Mouse (Mus musculus) neural tube, embryonic 15.5 days (tissue): Measurements from ENCODE around the gene Olfr49. TPM values are rescaled to one million over a fixed set of nuclear protein-coding genes. Genes with fewer than 3 reads are reported as not detected.

Experiments used
- ATAC-seq: fragments of 200-750 bp; cut with Nextera tagmentation; 2 replicates; pipeline ENCODE4 v1.8.0; 2017; ENCODE audit warnings: mild to moderate bottlenecking, moderate TSS enrichment, moderate library complexity; ENCODE audit not compliant: low FRiP score
- H3K27ac ChIP-seq: fragments of 300-500 bp; sonication (generic); replicated peaks from 2 replicates; pipeline ENCODE4 v1.5.1; 2015; ENCODE audit warnings: mild to moderate bottlenecking, inconsistent platforms
- H3K27me3 ChIP-seq: fragments of 300-500 bp; sonication (generic); replicated peaks from 2 replicates; pipeline ENCODE4 v1.6.1; 2015; ENCODE audit warnings: inconsistent platforms
- H3K36me3 ChIP-seq: fragments of 300-500 bp; sonication (generic); 2 replicates; pipeline ENCODE4 v1.6.1; 2015; ENCODE audit warnings: inconsistent platforms
- H3K4me1 ChIP-seq: fragments of 300-500 bp; sonication (generic); 2 replicates; pipeline ENCODE4 v1.6.1; 2015; ENCODE audit warnings: inconsistent platforms
- H3K4me2 ChIP-seq: fragments of 300-500 bp; sonication (generic); 2 replicates; pipeline ENCODE4 v1.6.1; 2015; ENCODE audit warnings: inconsistent platforms, mild to moderate bottlenecking, moderate library complexity
- H3K4me3 ChIP-seq: fragments of 300-500 bp; sonication (generic); replicated peaks from 2 replicates; pipeline ENCODE4 v1.5.1; 2015; ENCODE audit warnings: mild to moderate bottlenecking, inconsistent platforms
- H3K9ac ChIP-seq: fragments of 300-500 bp; sonication (generic); replicated peaks from 2 replicates; pipeline ENCODE4 v1.6.1; 2015; ENCODE audit warnings: mild to moderate bottlenecking, inconsistent platforms
- H3K9me3 ChIP-seq: fragments of 300-500 bp; sonication (generic); replicated peaks from 2 replicates; pipeline ENCODE4 v1.6.1; 2016; ENCODE audit warnings: inconsistent platforms
- WGBS: fragments of 180-500 bp; shearing (Covaris S2); methylation state at CpG from one replicate; pipeline ENCODE4 v1.1.7; 2015; ENCODE audit warnings: mixed read lengths; 5-methylcytosine and 5-hydroxymethylcytosine counted together
- polyA plus RNA-seq: library from polyadenylated mRNA; unstranded; fragments of >200 nt; fragmentation: Nextera tagmentation; extraction: Ambion mirVana; gene quantifications from 2 replicates; pipeline ENCODE4 v1.2.1, GENCODE M21; 2015

Gene Olfr49
- polyA plus RNA-seq, 1 experiment from 2014 or later, result not detected

DNA sequence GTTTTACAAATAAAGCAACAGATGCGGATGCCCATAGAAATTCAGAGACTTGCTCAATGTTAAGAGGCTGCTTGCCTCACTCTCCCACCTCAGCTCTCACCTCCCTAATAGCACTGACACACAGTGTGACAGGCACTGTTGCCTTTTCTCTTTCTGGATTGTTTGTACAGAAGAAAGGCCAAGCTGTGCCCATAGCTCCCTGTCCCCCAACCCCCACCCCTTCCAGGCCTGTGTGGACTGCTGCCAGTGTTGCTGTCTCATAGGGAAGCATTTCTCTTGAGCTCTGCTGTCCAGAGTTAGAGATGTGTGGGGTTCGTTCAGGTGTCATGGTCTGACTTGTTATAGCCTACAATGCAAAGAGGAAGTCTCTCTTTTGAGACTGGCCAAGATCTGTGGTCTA, 24.5 kb downstream of the Olfr49 start:
- peak overlapping the region; percentile 62 for H3K4me3 ChIP-seq
- H3K9me3 ChIP-seq, result no peaks in the 10 kb centered on the region
- peaks cover 16% of the 10 kb centered on the region for H3K36me3 ChIP-seq
- no peak overlapping the region for H3K9ac ChIP-seq
- peak overlapping the region; percentile 85 for H3K4me2 ChIP-seq
- no peaks in the 10 kb centered on the region for H3K27me3 ChIP-seq
- H3K4me1 ChIP-seq, result peaks cover 20% of the 10 kb centered on the region
- no peak for ATAC-seq
- 63% methylated on average over 2 of the region's 2 CpGs for WGBS
- H3K27ac ChIP-seq, result no peak overlapping the region

DNA sequence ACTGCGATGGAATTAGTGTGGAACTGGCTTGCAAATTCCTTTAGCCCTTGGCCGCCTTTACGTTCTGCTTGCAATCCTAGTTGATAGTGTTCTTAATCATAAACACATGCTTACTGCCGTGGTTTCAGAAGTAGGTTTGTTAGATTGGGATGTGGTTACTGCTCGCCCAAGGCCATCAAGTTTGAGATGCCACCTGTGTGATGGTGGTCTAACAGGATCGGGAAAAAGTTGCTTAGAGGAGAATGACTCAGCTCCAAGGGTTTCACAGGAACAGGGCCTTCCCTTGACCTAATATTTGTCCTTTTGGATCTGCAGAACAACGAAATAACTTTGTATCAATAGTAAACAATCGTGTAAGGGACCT, 25.0 kb downstream of the Olfr49 start:
- Histone ChIP-seq H3K9me3 (no peaks in the 10 kb centered on the region), H3K27me3 (no peaks in the 10 kb centered on the region), H3K36me3 (peaks cover 16% of the 10 kb centered on the region), H3K4me3 (peak overlapping the region; percentile 62), H3K9ac (peak overlapping the region; percentile 66), H3K4me2 (peak overlapping the region; percentile 85), H3K27ac (peak overlapping the region; percentile 75), H3K4me1 (peaks cover 24% of the 10 kb centered on the region)
- ATAC-seq, result no peak
- WGBS, result 23% methylated on average over 8 of the region's 8 CpGs

- peak; percentile 92 for ATAC-seq
- peaks cover 14% of the 10 kb centered on the region for H3K36me3 ChIP-seq
- H3K4me2 ChIP-seq, result peak overlapping the region; percentile 85
- H3K27me3 ChIP-seq, result no peaks in the 10 kb centered on the region
- no peaks in the 10 kb centered on the region for H3K9me3 ChIP-seq
- H3K4me3 ChIP-seq, result peak overlapping the region; percentile 62
- WGBS, result under 1% methylated on average over 35 of the region's 35 CpGs
- H3K9ac ChIP-seq, result peak overlapping the region; percentile 66
- peak overlapping the region; percentile 75 for H3K27ac ChIP-seq
- H3K4me1 ChIP-seq, result peaks cover 30% of the 10 kb centered on the region
These were observed 25.6 kb downstream of the Olfr49 start for GRCm38 (mm10) chr14:54259003-54259721.

GRCm38 (mm10) chr14:54258131-54258670, 26.5 kb downstream of the Olfr49 start:
- Histone ChIP-seq H3K9ac (no peak overlapping the region), H3K36me3 (peaks cover 8% of the 10 kb centered on the region; the same call in 1 of the 2 replicates), H3K27me3 (no peaks in the 10 kb centered on the region), H3K27ac (no peak overlapping the region), H3K4me3 (no peak overlapping the region; the same call in 1 of the 2 replicates), H3K9me3 (no peaks in the 10 kb centered on the region), H3K4me1 (peaks cover 33% of the 10 kb centered on the region), H3K4me2 (peak overlapping the region; percentile 85)
- ATAC-seq, result no peak
- WGBS, result 71% methylated on average over 7 of the region's 7 CpGs

GRCm38 (mm10) chr14:54254670-54255202, 30.0 kb downstream of the Olfr49 start:
- no peaks in the 10 kb centered on the region for H3K9me3 ChIP-seq
- no peaks in the 10 kb centered on the region for H3K27me3 ChIP-seq
- H3K36me3 ChIP-seq, result no peaks in the 10 kb centered on the region
- no peak overlapping the region for H3K27ac ChIP-seq
- H3K9ac ChIP-seq, result peak overlapping the region; percentile 77
- ATAC-seq, result no peak
- peak overlapping the region; percentile 79 for H3K4me3 ChIP-seq
- peak overlapping the region; percentile 66 for H3K4me2 ChIP-seq
- peaks cover 56% of the 10 kb centered on the region for H3K4me1 ChIP-seq
- WGBS, result 72% methylated on average over 12 of the region's 12 CpGs

GRCm38 (mm10) chr14:54253741-54254291, 30.9 kb downstream of the Olfr49 start, which contains the start of the genes Dad1 and Abhd4:
TSS of gene Dad1 (minus strand) at chr14:54254104.
TSS of gene Abhd4 (plus strand) at chr14:54254188.
- no peaks in the 10 kb centered on the region for H3K27me3 ChIP-seq
- peak within 1 kb of the TSS; percentile 66 for H3K4me2 ChIP-seq
- H3K9ac ChIP-seq, result peak within 1 kb of the TSS; percentile 77
- no peaks in the 10 kb centered on the region for H3K9me3 ChIP-seq
- peak within 1 kb of the TSS; percentile 79 for H3K4me3 ChIP-seq
- under 1% methylated on average over 39 of the region's 39 CpGs for WGBS
- ATAC-seq, result peak; percentile 99
- H3K4me1 ChIP-seq, result peaks cover 59% of the 10 kb centered on the region
- peak within 1 kb of the TSS; percentile 88 for H3K27ac ChIP-seq
- no peaks in the 10 kb centered on the region for H3K36me3 ChIP-seq

GRCm38 (mm10) chr14:54250122-54250521, 34.6 kb downstream of the Olfr49 start:
- Histone ChIP-seq H3K27me3 (no peaks in the 10 kb centered on the region), H3K9ac (no peak overlapping the region), H3K27ac (no peak overlapping the region), H3K4me3 (no peak overlapping the region), H3K9me3 (no peaks in the 10 kb centered on the region), H3K4me1 (peaks cover 64% of the 10 kb centered on the region), H3K4me2 (peak overlapping the region; percentile 23), H3K36me3 (peaks cover 12% of the 10 kb centered on the region)
- ATAC-seq, result no peak
- 28% methylated on average over 4 of the region's 4 CpGs for WGBS

GRCm38 (mm10) chr14:54249326-54249725, 35.4 kb downstream of the Olfr49 start:
- Histone ChIP-seq H3K4me1 (peaks cover 57% of the 10 kb centered on the region), H3K9ac (no peak overlapping the region), H3K4me3 (no peak overlapping the region), H3K4me2 (0 out of 2 replicates have a peak overlapping the region, but pooled peaks have one; percentile 9), H3K27me3 (no peaks in the 10 kb centered on the region), H3K36me3 (peaks cover 12% of the 10 kb centered on the region), H3K27ac (no peak overlapping the region), H3K9me3 (no peaks in the 10 kb centered on the region)
- ATAC-seq, result no peak
- WGBS, result 52% methylated on average over 9 of the region's 9 CpGs

GRCm38 (mm10) chr14:54246232-54246631, 38.5 kb downstream of the Olfr49 start:
- peaks cover 43% of the 10 kb centered on the region for H3K4me1 ChIP-seq
- peaks cover 27% of the 10 kb centered on the region for H3K36me3 ChIP-seq
- no peaks in the 10 kb centered on the region for H3K27me3 ChIP-seq
- no peak overlapping the region for H3K27ac ChIP-seq
- H3K9ac ChIP-seq, result no peak overlapping the region
- 89% methylated on average over 3 of the region's 3 CpGs for WGBS
- no peak for ATAC-seq
- H3K4me3 ChIP-seq, result no peak overlapping the region
- H3K9me3 ChIP-seq, result no peaks in the 10 kb centered on the region
- H3K4me2 ChIP-seq, result no peak overlapping the region

GRCm38 (mm10) chr14:54244183-54244582, 40.6 kb downstream of the Olfr49 start:
- peak; percentile 69; the same call in 1 of the 2 replicates for ATAC-seq
- 18% methylated on average over 3 of the region's 3 CpGs for WGBS
- Histone ChIP-seq H3K9ac (no peak overlapping the region), H3K27ac (peak overlapping the region; percentile 45), H3K9me3 (no peaks in the 10 kb centered on the region), H3K4me1 (peaks cover 23% of the 10 kb centered on the region), H3K27me3 (no peaks in the 10 kb centered on the region), H3K36me3 (peaks cover 34% of the 10 kb centered on the region), H3K4me2 (no peak overlapping the region), H3K4me3 (no peak overlapping the region)

DNA sequence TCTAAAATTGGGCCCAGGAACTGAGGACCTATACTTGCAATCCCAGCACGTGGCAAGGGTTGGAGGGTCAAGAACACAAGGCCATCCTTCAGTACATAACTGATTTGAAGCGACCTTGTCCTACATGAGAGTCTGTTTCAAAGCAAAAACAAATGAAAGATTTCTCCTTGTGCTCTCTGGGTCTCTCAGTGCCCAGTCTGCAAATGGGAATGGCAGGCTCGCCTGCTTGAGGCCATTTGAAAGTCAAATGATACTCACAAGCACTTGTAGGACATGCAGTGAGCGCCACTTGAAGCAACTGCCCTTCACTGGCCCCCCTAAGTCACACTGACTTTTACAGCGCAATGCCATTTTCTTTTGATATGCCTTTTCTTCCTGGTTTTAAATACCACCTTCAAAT, 44.2 kb downstream of the Olfr49 start:
- Histone ChIP-seq H3K27me3 (no peaks in the 10 kb centered on the region), H3K27ac (no peak overlapping the region), H3K4me3 (no peak overlapping the region), H3K9ac (no peak overlapping the region), H3K9me3 (no peaks in the 10 kb centered on the region), H3K4me1 (peaks cover 8% of the 10 kb centered on the region), H3K36me3 (peaks cover 21% of the 10 kb centered on the region), H3K4me2 (no peak overlapping the region)
- no peak for ATAC-seq
- 71% methylated on average over 5 of the region's 5 CpGs for WGBS
